Mouse (Mus musculus) heart, embryonic 12.5 days (tissue): ENCODE data around the gene Nos2. TPM values are rescaled to one million over a fixed set of nuclear protein-coding genes. Genes with fewer than 3 reads are reported as not detected.
"Not testable (repeated sequence)": the region's sequence is repeated elsewhere in the genome, so short reads cannot be mapped to it uniquely, and the experiment has no call there.

Experiments used
- ATAC-seq: fragments of 200-750 bp; cut with Nextera tagmentation; 2 replicates; pipeline ENCODE4 v1.8.0; 2017; ENCODE audit warnings: moderate TSS enrichment, moderate library complexity; ENCODE audit not compliant: insufficient number of reproducible peaks, low FRiP score
- H3K27ac ChIP-seq: fragments of 300-500 bp; sonication (generic); 2 replicates; pipeline ENCODE4 v1.5.1; 2016; ENCODE audit warnings: mild to moderate bottlenecking, moderate library complexity; ENCODE audit not compliant: poor library complexity, severe bottlenecking
- H3K27me3 ChIP-seq: fragments of 300-500 bp; sonication (generic); replicated peaks from 2 replicates; pipeline ENCODE4 v1.6.1; 2016; ENCODE audit warnings: mild to moderate bottlenecking, moderate library complexity
- H3K36me3 ChIP-seq: fragments of 300-500 bp; sonication (generic); 2 replicates; pipeline ENCODE4 v1.6.1; 2016; ENCODE audit warnings: mild to moderate bottlenecking, moderate library complexity
- H3K4me1 ChIP-seq: fragments of 300-500 bp; sonication (generic); replicated peaks from 2 replicates; pipeline ENCODE4 v1.6.1; 2016; ENCODE audit warnings: mild to moderate bottlenecking
- H3K4me2 ChIP-seq: fragments of 300-500 bp; sonication (generic); 2 replicates; pipeline ENCODE4 v1.6.1; 2016; ENCODE audit warnings: mild to moderate bottlenecking, moderate library complexity
- H3K4me3 ChIP-seq: fragments of 300-500 bp; sonication (generic); 2 replicates; pipeline ENCODE4 v1.5.1; 2016; ENCODE audit warnings: mild to moderate bottlenecking
- H3K9ac ChIP-seq: fragments of 300-500 bp; sonication (generic); 2 replicates; pipeline ENCODE4 v1.6.1; 2016; ENCODE audit warnings: mild to moderate bottlenecking, moderate library complexity
- H3K9me3 ChIP-seq: fragments of 300-500 bp; sonication (generic); replicated peaks from 2 replicates; pipeline ENCODE4 v1.6.1; 2016; ENCODE audit warnings: mild to moderate bottlenecking, moderate library complexity
- WGBS: fragments of 180-500 bp; shearing (Covaris S2); methylation state at CpG from one replicate; pipeline ENCODE4 v1.1.7; 2016; 5-methylcytosine and 5-hydroxymethylcytosine counted together
- polyA plus RNA-seq: library from polyadenylated mRNA; unstranded; fragments of >200 nt; fragmentation: Nextera tagmentation; extraction: Ambion mirVana; gene quantifications from 2 replicates; pipeline ENCODE4 v1.2.1, GENCODE M21; 2016

Nos2 gene
- polyA plus RNA-seq, 1 experiment from 2014 or later = 0.33 TPM

DNA sequence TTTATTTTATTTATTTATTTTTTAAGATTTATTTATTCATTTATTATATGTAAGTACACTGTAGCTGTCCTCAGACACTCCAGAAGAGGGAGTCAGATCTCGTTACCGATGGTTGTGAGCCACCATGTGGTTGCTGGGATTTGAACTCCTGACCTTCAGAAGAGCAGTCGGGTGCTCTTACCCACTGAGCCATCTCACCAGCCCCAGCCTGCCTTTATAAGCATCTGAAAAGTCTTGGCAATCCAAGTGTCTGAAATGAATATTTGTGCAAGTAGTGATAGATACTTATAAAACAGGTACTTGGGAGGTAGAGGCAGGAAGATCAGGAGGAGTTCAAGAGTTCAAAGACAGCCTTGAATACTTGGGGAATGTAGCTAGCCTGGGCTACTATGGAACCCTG lies 86.8 kb downstream of the Nos2 start:
- not testable (repeated sequence) for H3K4me3 ChIP-seq, H3K9ac ChIP-seq, H3K4me1 ChIP-seq, H3K4me2 ChIP-seq, H3K27ac ChIP-seq, H3K36me3 ChIP-seq, H3K9me3 ChIP-seq, ATAC-seq, H3K27me3 ChIP-seq
- WGBS = 84% methylated on average over 3 of the region's 3 CpGs

DNA sequence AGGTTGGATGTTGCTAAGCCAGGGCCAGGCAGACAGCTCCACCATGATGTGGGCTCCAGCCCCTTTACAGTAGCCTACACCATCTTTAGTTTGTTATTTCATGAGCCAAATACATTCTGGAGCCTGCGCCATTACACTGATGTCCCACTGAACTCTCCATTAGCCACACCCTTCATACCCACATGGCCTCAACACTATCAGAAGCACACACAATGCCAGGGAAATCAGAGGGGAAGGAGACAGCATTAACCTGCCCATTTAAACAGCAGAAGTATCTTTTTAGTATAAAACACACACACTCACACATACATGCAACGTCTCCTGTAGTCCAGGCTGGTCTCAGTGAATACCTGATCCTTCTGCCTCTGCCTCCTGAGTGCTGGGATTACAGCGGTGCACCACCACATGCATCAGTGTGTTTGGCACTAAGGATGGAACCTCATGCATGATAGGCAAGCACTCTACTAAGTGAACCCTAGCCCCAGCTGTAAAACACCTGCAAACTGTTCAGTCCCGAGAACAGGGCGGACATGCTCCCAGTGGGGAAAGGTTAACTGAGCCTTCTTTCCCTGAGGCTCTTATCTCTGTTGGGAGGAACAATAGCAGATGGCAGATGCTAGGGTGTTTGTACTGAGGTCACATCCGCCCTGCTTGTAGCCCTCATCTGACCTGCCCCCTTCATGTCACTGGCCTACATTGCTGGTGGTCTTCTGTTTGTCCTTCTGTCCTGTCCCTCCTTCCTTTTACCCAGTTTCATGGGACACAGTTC lies 87.6 kb downstream of the Nos2 start:
- WGBS = 62% methylated on average over 6 of the region's 6 CpGs
- H3K4me3 ChIP-seq = no peak overlapping the region
- H3K9me3 ChIP-seq = no peaks in the 10 kb centered on the region
- no peak overlapping the region for H3K4me2 ChIP-seq
- H3K4me1 ChIP-seq = peaks cover 3% of the 10 kb centered on the region; the same call in 1 of the 2 replicates
- H3K36me3 ChIP-seq = peaks cover 6% of the 10 kb centered on the region; the same call in 1 of the 2 replicates
- no peak overlapping the region for H3K9ac ChIP-seq
- 0 out of 2 replicates have a peak, but pooled peaks have one; percentile 29 for ATAC-seq
- H3K27ac ChIP-seq = 0 out of 2 replicates have a peak overlapping the region, but pooled peaks have one; percentile 14
- no peaks in the 10 kb centered on the region for H3K27me3 ChIP-seq

DNA sequence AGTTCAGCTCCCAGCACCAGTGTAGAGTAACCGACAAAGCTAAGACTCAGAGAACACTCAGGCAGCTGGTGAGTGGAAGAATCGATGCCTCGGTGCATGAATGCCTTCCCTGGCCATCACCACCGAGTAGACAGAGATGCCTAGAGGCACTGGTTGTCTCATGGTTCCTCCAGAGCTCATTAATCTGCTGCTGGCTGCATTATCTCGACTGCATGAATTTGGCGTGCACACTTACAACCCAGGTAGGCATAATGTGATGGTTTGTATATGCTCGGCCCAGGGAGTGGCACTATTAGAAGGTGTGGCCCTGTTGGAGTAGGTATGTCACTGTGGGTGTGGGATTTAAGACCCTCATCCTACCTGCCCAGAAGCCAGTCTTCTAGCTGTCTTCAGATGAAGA lies 88.3 kb downstream of the Nos2 start:
- H3K36me3 ChIP-seq = peaks cover 6% of the 10 kb centered on the region; the same call in 1 of the 2 replicates
- no peak overlapping the region for H3K9ac ChIP-seq
- WGBS = 79% methylated on average over 7 of the region's 7 CpGs
- no peak overlapping the region for H3K4me3 ChIP-seq
- peaks cover 5% of the 10 kb centered on the region; the same call in 1 of the 2 replicates for H3K4me1 ChIP-seq
- H3K4me2 ChIP-seq = no peak overlapping the region
- ATAC-seq = no peak
- H3K27ac ChIP-seq = no peak overlapping the region
- H3K27me3 ChIP-seq = no peaks in the 10 kb centered on the region
- H3K9me3 ChIP-seq = no peaks in the 10 kb centered on the region

Other genes starting within 250 kb of the Nos2 start
- gene Nlk, start 223.4 kb upstream of the Nos2 start, polyA plus RNA-seq = 13.4 and 13.7 TPM in 2 replicates
- gene Ccnq, start 169.1 kb upstream of the Nos2 start, polyA plus RNA-seq = 25.2 and 28.1 TPM in 2 replicates
- 33.5 and 35.9 TPM in 2 replicates for gene Lyrm9, start 94.2 kb upstream of the Nos2 start, polyA plus RNA-seq
- 53.7 and 53.8 TPM in 2 replicates for gene Lgals9, start 64.2 kb downstream of the Nos2 start, polyA plus RNA-seq
- 3.3 and 3.5 TPM in 2 replicates for gene Ksr1, start 225.6 kb downstream of the Nos2 start, polyA plus RNA-seq